Mouse (Mus musculus): ENCODE measurements at regions not wholly inside any gene's neighbourhood (a gene's known extent, or its start where the extent isn't known, plus 50 kb on each side); places are given as distances from the start of the nearest gene placed in this dataset.

GRCm38 (mm10) chr2:178954420-178955067 lies 487.7 kb upstream of the Cdh4 start:
- DNase-seq: no peak

DNA sequence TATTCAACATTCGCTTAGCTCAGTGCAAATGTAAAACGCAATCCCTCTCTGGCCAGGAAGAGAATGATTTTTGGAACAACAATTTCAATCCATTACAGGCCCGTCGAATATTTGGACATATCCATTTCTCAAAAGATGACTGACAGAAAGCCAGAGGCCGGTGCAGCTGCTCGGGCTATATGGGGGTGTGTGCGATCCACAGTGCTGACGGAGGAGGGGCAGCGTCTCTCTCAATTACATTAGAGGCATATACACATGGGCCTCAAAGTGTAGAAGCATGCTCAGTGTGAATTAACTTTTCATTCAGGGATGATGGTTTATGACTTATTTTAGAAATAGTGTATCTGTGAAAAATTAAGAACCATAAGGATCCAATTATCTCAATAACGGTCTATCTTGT lies 483.4 kb upstream of the Cdh4 start:
- DNase-seq: no peak

- no peak for DNase-seq
These were observed 482.6 kb upstream of the Cdh4 start for GRCm38 (mm10) chr2:178959603-178960002.

- DNase-seq: no peak
These were observed 474.5 kb upstream of the Cdh4 start for GRCm38 (mm10) chr2:178967584-178968365.

DNA sequence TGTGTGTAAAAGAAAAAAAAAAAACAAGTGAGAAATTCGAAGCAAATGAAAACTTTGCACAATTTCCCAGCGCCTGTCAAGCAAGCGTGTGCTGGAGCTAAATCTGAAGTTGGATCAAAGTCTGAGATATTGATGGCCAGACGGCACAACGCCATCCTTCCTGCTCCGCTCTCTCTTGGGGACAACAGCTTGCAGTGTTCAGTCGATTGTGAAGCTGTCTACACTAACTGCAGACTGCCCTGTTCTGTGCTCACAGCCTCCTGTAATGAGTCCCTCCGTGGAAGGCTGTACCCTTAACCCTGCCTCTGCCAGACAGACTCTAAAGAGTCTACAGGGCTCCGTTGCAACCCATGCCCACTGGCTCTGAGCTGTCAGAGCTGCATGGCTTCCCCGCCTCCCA lies 472.5 kb upstream of the Cdh4 start:
- DNase-seq: no peak

DNA sequence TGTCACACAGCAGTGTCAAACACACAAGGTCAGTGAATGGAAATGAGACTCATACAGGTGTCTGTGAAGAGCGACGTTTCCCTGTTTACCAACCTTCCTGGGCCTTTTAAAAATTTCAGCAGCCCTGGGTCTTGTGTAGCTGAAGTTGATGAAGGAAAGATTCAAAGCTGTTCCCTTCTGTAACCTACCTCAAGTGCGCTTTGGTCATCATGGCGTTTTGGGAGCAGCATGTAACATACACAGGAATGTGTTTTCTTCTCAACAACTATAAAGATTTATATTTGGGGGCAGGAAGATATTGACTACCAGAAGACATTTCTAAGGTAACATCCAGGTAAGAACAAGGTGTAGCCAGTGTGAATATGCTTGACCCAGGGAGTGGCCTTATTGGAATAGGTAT lies 466.9 kb upstream of the Cdh4 start:
- no peak for DNase-seq

DNA sequence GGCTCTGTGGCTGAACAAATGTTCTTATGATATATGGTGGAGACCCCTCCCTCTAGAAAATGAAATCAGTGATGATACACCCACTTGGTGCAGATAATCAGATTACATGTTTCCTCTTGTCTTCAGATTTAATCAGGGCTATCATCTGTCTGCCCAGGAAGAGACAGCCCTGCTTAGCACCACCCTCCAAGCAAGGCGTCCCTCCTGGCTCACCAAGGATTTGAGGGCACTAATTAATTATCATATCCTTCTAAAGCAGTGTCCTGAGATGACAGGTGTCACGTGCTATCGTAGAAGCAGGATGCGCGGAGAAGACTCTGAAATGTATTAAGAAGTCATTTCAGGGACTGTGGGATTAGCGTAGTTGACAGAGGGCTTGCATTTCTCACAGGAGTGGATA lies 466.2 kb upstream of the Cdh4 start:
- DNase-seq: no peak

GRCm38 (mm10) chr2:178976495-178976894 lies 465.7 kb upstream of the Cdh4 start:
- DNase-seq: no peak

DNA sequence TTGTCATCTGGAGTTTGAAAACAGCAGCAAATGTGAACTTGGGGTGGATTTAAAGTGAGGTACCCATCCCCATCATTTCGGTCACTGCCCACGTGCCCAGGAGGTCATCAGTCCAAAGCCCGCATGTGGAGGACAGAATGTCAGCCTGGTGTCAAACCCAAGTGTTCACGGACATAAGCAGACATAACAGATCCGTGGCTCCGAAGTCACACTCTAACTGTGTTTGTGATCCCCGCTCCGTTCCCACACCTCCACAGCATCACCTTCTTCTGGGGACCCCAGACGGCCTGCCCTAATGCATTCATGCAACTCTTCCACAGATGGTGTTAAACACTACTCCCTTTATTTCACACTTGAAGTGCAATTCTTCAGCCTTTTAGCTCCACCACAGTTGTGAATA lies 462.8 kb upstream of the Cdh4 start:
- DNase-seq: no peak

DNA sequence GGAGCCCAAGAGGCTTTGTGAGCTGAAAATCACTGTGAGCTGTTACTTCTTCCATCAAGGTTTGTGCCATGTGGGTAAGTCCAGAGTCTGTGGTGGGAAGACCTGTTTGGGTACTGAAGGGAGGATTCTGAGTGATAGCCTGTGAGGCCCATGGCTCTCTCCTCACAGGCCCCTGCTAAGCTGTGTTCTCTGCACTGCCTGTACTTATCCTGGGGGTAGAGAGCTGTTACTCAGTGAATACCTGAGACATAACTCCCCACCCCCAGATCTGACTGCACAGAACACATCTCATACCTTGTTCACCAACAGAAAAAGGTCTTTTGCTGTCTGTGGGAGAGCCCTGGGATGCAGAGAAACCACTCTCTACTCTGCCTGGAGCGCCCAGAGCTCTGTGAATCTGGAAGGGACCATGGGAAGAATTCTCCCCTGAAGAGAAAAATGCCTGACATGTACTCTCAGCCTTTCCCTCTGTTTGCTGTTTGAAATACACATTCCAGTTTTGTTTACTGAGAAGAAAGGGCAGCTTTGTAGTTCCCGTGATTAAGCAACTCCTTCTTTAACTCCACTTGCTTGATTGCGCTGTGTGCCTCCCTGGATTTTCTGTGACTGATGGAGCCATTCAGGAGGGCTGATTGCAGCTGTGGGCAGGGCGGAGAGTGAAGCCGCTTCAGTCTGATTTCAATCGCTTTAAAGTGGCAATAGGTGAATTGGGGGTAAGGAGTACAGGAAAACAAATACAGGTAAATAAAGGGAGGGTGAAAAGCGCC lies 460.3 kb upstream of the Cdh4 start:
- DNase-seq: no peak

- no peak for DNase-seq
These were observed 458.4 kb upstream of the Cdh4 start for GRCm38 (mm10) chr2:178983801-178984200.

DNA sequence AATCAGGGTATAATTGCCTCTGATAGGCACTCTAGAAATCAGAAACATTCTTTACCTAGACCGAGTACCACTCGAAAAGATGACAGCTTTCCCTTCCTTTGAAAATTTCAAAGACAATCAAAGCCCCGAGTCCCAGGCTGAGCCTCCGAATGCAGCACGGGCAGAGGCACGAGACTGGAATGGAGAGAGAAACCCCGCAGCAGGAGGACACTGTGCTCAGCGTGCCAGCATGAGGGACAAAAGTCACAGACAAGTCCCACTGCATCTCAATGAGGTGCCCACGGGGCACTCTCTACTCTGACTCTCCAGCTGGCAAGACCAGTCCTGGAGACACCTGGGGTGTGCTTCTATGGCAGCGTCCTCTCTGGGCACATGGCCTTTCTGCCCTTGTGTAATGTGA lies 454.3 kb upstream of the Cdh4 start:
- no peak for DNase-seq

- DNase-seq: no peak
These were observed 452.9 kb upstream of the Cdh4 start for GRCm38 (mm10) chr2:178989291-178989690.

DNA sequence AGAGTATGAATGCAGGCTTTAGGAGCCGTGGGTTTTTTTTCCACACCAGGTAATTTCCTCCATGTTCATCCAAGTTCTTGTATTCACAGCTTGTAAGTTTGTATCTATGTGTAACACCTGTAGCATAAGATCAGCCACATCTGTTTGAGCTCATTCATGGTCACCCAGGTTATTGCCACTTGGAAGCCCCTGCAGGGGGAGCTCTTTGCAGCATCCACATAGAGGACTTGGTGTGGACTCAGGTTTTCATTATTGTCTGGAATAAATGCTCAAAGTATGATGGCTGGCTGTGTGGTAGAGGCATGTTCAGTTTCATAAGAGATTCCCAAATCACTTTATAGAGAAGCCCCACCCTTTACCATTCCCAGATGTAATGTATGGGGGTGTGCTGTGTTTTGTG lies 452.4 kb upstream of the Cdh4 start:
- no peak for DNase-seq

- no peak for DNase-seq
These were observed 451.3 kb upstream of the Cdh4 start for GRCm38 (mm10) chr2:178990959-178991358.

DNA sequence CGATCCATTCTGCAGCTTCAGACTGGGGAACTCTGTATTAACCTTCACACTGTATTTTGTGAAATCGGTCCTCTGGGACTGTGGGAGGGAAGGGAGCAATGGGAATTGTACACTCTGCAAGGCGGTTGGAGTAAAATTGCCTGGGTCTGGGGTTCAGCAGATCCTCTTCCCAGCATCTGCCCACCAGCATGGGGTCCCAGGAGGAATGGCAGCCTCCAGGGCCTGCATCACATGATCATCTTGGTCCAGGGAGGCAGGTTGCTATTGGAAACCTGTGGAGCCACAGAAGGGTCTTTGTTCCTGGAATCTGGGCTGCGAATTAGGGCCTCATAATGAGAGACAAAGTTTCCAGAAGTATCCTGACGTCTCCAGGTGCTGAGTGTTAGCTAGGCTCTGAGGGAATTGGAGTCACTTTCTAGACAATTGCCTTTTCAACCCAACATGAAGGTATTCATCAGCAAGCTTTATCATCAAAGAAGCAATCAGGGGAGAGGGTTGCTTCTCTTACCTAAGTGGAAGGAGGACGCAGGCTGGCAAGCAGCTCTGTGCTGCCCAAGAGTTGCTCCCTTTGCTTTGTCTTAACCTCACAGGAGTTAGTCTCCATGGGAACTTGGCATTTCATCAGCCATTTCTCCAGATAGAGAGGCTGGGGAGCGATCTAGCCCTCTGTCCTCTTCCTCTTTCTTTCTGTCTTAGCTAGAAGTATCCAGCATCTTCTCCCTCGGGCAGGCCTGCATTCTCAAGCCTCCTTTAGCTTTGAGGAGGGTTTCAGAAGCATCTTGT lies 449.7 kb upstream of the Cdh4 start:
- no peak for DNase-seq

- DNase-seq: no peak
These were observed 444.3 kb upstream of the Cdh4 start for GRCm38 (mm10) chr2:178997921-178998320.

GRCm38 (mm10) chr2:179000448-179001081 lies 441.7 kb upstream of the Cdh4 start:
- no peak for DNase-seq

DNA sequence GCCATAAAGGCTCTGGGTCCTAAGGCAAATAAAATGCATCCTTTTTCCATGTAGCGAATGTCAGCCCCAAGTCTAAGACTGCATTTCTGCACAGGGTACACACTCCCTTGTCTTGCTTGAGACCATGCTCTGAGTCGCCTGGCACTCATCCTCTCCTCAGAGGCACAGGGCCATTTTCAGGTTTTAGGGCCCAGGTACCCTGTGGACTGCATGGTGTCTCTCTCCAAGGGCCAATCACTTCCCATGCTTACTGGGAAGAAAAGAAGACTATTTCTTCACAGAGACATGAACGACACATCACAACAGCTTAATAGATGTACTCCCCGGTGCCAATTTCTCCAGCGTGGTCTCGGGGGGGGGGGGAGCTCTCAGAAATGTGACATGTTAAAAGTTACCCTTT lies 434.5 kb upstream of the Cdh4 start:
- no peak for DNase-seq

GRCm38 (mm10) chr2:179013891-179014593 lies 428.2 kb upstream of the Cdh4 start:
- DNase-seq: no peak

- no peak for DNase-seq
These were observed 419.5 kb upstream of the Cdh4 start for GRCm38 (mm10) chr2:179022675-179023194.

- DNase-seq: no peak
These were observed 418.0 kb upstream of the Cdh4 start for GRCm38 (mm10) chr2:179024225-179024624.

All from cerebellum, adult 9-10 months (tissue).